Mouse (Mus musculus): ENCODE results near the gene Syngap1.

GRCm38 (mm10) chr17:26946567-26946966 is 5.5 kb downstream of the Syngap1 start:
- TF ChIP-seq CTCF (IDR thresholded peaks at IDR 0.05; ENCODE audit: low read depth, low read length): no peak
- TF ChIP-seq GATA2 (IDR thresholded peaks at IDR 0.05; ENCODE audit: borderline replicate concordance, low read depth, low read length): no peak
- TF ChIP-seq POLR2AphosphoS5 (IDR thresholded peaks at IDR 0.05; ENCODE audit: insufficient replicate concordance, low read depth, low read length): no peak
